1 mouse cellular context compared by ENCODE assay signal in genomic region chr13:80883190-80883589, GRCm38 (mm10).
A peak's percentile ranks its signal among the peaks of the same experiment; 100 is the strongest.
TF ChIP-seq lines count a peak whose summit lies in the region.

Gene Arrdc3 (plus strand): TSS chr13:80883384.

TF ChIP-seq in CH12.LX, 34 proteins besides CTCF, POLR2A, EP300 and RAD21 (continued from another document):
- TF ChIP-seq MXI1 (IDR thresholded peaks at IDR 0.05; ENCODE audit: low read depth, low read length): peak; percentile 56
- TF ChIP-seq ZMIZ1 (IDR thresholded peaks at IDR 0.05; ENCODE audit: low read depth, low read length): peak; percentile 91
- peak; percentile 70; the same call in 1 of the 2 replicates for TF ChIP-seq POLR2AphosphoS2 (IDR thresholded peaks at IDR 0.05; ENCODE audit: low read depth, low read length)
- no peak; the same call in 1 of the 2 replicates for TF ChIP-seq ELF1 (IDR thresholded peaks at IDR 0.05; ENCODE audit: low read depth, low read length)
- no peak for TF ChIP-seq USF1 (IDR thresholded peaks at IDR 0.05; ENCODE audit: low read depth, low read length)
- no peak for TF ChIP-seq ZKSCAN1 (IDR thresholded peaks at IDR 0.05; ENCODE audit: borderline replicate concordance, low read depth, low read length)
- TF ChIP-seq MAZ (IDR thresholded peaks at IDR 0.05; ENCODE audit: low read depth, low read length): no peak
- TF ChIP-seq RCOR1 (conservative IDR thresholded peaks at IDR 0.05; ENCODE audit: low read depth, low read length): no peak
- TF ChIP-seq CHD2 (IDR thresholded peaks at IDR 0.05; ENCODE audit: low read length): no peak
- no peak for TF ChIP-seq ETS1 (conservative IDR thresholded peaks at IDR 0.05; ENCODE audit: low read depth, low read length)
- no peak; the same call in 1 of the 2 replicates for TF ChIP-seq UBTF (IDR thresholded peaks at IDR 0.05; ENCODE audit: low read depth, low read length)
- TF ChIP-seq NRF1 (IDR thresholded peaks at IDR 0.05; ENCODE audit: low read depth, low read length): peak; percentile 96
- no peak for TF ChIP-seq IRF4 (IDR thresholded peaks at IDR 0.05; ENCODE audit: low read depth, low read length)
